Comparison of ENCODE assay signal across 24 mouse cellular contexts in genomic region chr17:82606642-82607175, GRCm38 (mm10).
DNase-seq lines count a peak whose midpoint lies in the region; ATAC-seq and TF ChIP-seq lines count a peak whose summit lies in the region.
"Had no signal": no experiment of that assay in that cellular context is flagged by ENCODE, and none has a peak within 500 bp of the region (broad histone marks: within the 10 kb centered on the region; RNA-seq: fewer than 3 reads in every experiment).

No protein-coding gene starts in this region.

- TF ChIP-seq POLR2A in limb, embryonic 14.5 days (IDR thresholded peaks at IDR 0.05; ENCODE audit: borderline replicate concordance, extremely low read depth, insufficient read depth, insufficient read length), result no peak

- H3K4me1 ChIP-seq in limb, embryonic 13.5 days, result no peaks in the 10 kb centered on the region
- H3K4me1 ChIP-seq in limb, embryonic 10.5 days, result no peaks in the 10 kb centered on the region
- no peaks in the 10 kb centered on the region for H3K4me1 ChIP-seq in limb, embryonic 14.5 days (ENCODE audit: control insufficient read depth, insufficient read depth, low read length)
- no peaks in the 10 kb centered on the region for H3K4me1 ChIP-seq in midbrain, postnatal 0 days (ENCODE audit: insufficient read depth, low read length)
- H3K4me1 ChIP-seq: embryonic facial prominence, embryonic 15.5 days; heart, embryonic 12.5 days; hindbrain, embryonic 10.5 days; limb, embryonic 15.5 days had no signal

- no peak overlapping the region for H3K27ac ChIP-seq in limb, embryonic 13.5 days
- H3K27ac ChIP-seq in limb, embryonic 10.5 days, result no peak overlapping the region
- H3K27ac ChIP-seq in limb, embryonic 14.5 days (replicated peaks; ENCODE audit: low read depth, low read length), result no peak overlapping the region
- no peak overlapping the region for H3K27ac ChIP-seq in midbrain, postnatal 0 days (ENCODE audit: low read depth, low read length)
- H3K27ac ChIP-seq: embryonic facial prominence, embryonic 15.5 days; hindbrain, embryonic 10.5 days; limb, embryonic 15.5 days; liver, embryonic 14.5 days had no signal

- ATAC-seq in limb, embryonic 13.5 days (ENCODE audit: low FRiP score, low read depth), result peak; percentile 57; the same call in 1 of the 2 replicates
- peak; percentile 34; the same call in 1 of the 2 replicates for ATAC-seq in limb, embryonic 14.5 days (ENCODE audit: low FRiP score, low read depth)
- ATAC-seq in midbrain, postnatal 0 days (ENCODE audit: low FRiP score), result no peak
- ATAC-seq: forebrain, embryonic 14.5 days; intestine, postnatal 0 days; Patski had no signal

- no peak overlapping the region for H3K4me3 ChIP-seq in limb, embryonic 13.5 days
- H3K4me3 ChIP-seq in limb, embryonic 10.5 days, result no peak overlapping the region
- H3K4me3 ChIP-seq in limb, embryonic 14.5 days (replicated peaks; ENCODE audit: low read length), result no peak overlapping the region
- H3K4me3 ChIP-seq in midbrain, postnatal 0 days (ENCODE audit: low read depth, low read length), result no peak overlapping the region
- H3K4me3 ChIP-seq: embryonic facial prominence, embryonic 15.5 days; heart, embryonic 12.5 days; hindbrain, embryonic 10.5 days; limb, embryonic 15.5 days had no signal

- no peaks in the 10 kb centered on the region for H3K9me3 ChIP-seq in limb, embryonic 13.5 days
- H3K9me3 ChIP-seq in limb, embryonic 10.5 days (replicated peaks), result no peaks in the 10 kb centered on the region
- H3K9me3 ChIP-seq in limb, embryonic 14.5 days (ENCODE audit: control insufficient read depth, low read length), result no peaks in the 10 kb centered on the region
- no peaks in the 10 kb centered on the region for H3K9me3 ChIP-seq in midbrain, postnatal 0 days (ENCODE audit: low read length)
- H3K9me3 ChIP-seq: embryonic facial prominence, embryonic 15.5 days; heart, embryonic 12.5 days; hindbrain, embryonic 10.5 days; limb, embryonic 15.5 days had no signal

- 57% methylated on average over 3 of the region's 3 CpGs for WGBS in limb, embryonic 13.5 days
- 86% methylated on average over 3 of the region's 3 CpGs for WGBS in limb, embryonic 10.5 days
- 48% methylated on average over 3 of the region's 3 CpGs for WGBS in limb, embryonic 14.5 days
- WGBS in midbrain, postnatal 0 days, result 75% methylated on average over 3 of the region's 3 CpGs

- DNase-seq in gastrocnemius, postnatal 14 days, result peak; percentile 14
- no peak for DNase-seq in gastrocnemius, postnatal 36 days
- no peak for DNase-seq in limb, embryonic 10.5 days (ENCODE audit: low spot score)
- DNase-seq in adrenal gland, postnatal 10 days, result peak; percentile 18
- DNase-seq in limb, embryonic 14.5 days (ENCODE audit: low spot score), result peak; percentile 72
- no peak for DNase-seq in midbrain, postnatal 0 days (ENCODE audit: low spot score)
- DNase-seq: cerebellum, adult 8-10 months; cerebellum, postnatal 36 days; embryo, embryonic 11 days; heart, adult 18-20 months; heart, postnatal 10 days; kidney, postnatal 36 days; right cerebral cortex, postnatal 25 days; spleen, adult 18-20 months had no signal

- no peak overlapping the region for H3K4me2 ChIP-seq in limb, embryonic 13.5 days (replicated peaks)
- no peak overlapping the region for H3K4me2 ChIP-seq in limb, embryonic 14.5 days (replicated peaks; ENCODE audit: low read depth, low read length, severe bottlenecking)
- no peak overlapping the region for H3K4me2 ChIP-seq in midbrain, postnatal 0 days (ENCODE audit: low read depth, low read length, poor library complexity, severe bottlenecking)
- H3K4me2 ChIP-seq: embryonic facial prominence, embryonic 15.5 days; heart, embryonic 12.5 days; limb, embryonic 15.5 days; midbrain, embryonic 11.5 days had no signal

- no peak for TF ChIP-seq CTCF in midbrain, postnatal 0 days (IDR thresholded peaks at IDR 0.05)

- intact Hi-C loops in gastrocnemius, postnatal 14 days (cut with DNase I; ENCODE audit: low total_unique reads), result no loop called here
- intact Hi-C loops in gastrocnemius, postnatal 36 days (cut with DNase I), result no loop called here

- H3K27me3 ChIP-seq in limb, embryonic 13.5 days, result no peaks in the 10 kb centered on the region
- no peaks in the 10 kb centered on the region for H3K27me3 ChIP-seq in limb, embryonic 10.5 days (ENCODE audit: low read depth, poor library complexity, severe bottlenecking)
- H3K27me3 ChIP-seq in limb, embryonic 14.5 days (ENCODE audit: control insufficient read depth, insufficient read depth, low read length), result no peaks in the 10 kb centered on the region
- H3K27me3 ChIP-seq in midbrain, postnatal 0 days (ENCODE audit: insufficient read depth, low read length), result no peaks in the 10 kb centered on the region
- H3K27me3 ChIP-seq: embryonic facial prominence, embryonic 15.5 days; heart, embryonic 12.5 days; limb, embryonic 15.5 days had no signal

- H3K9ac ChIP-seq in limb, embryonic 13.5 days, result no peak overlapping the region
- no peak overlapping the region for H3K9ac ChIP-seq in limb, embryonic 14.5 days (ENCODE audit: low read depth, low read length, severe bottlenecking)
- no peak overlapping the region for H3K9ac ChIP-seq in midbrain, postnatal 0 days (replicated peaks; ENCODE audit: low read length, poor library complexity, severe bottlenecking)
- H3K9ac ChIP-seq: embryonic facial prominence, embryonic 15.5 days; heart, embryonic 12.5 days; limb, embryonic 15.5 days; liver, embryonic 14.5 days had no signal

- no peaks in the 10 kb centered on the region for H3K36me3 ChIP-seq in limb, embryonic 13.5 days
- H3K36me3 ChIP-seq in limb, embryonic 10.5 days, result no peaks in the 10 kb centered on the region
- no peaks in the 10 kb centered on the region for H3K36me3 ChIP-seq in limb, embryonic 14.5 days (ENCODE audit: control insufficient read depth, insufficient read depth, low read length)
- H3K36me3 ChIP-seq in midbrain, postnatal 0 days (ENCODE audit: insufficient read depth, low read length), result no peaks in the 10 kb centered on the region
- H3K36me3 ChIP-seq: embryonic facial prominence, embryonic 15.5 days; heart, embryonic 12.5 days; hindbrain, embryonic 10.5 days; limb, embryonic 15.5 days had no signal

Comparison
In these comparisons a context has a peak if more than half of its experiments do, and no peak if none do; other contexts are left out.
1. DNase-seq: peak in gastrocnemius, postnatal 14 days (single experiment), adrenal gland, postnatal 10 days (single experiment) and limb, embryonic 14.5 days (single experiment); none in gastrocnemius, postnatal 36 days (0 of 2), limb, embryonic 10.5 days (single experiment) and midbrain, postnatal 0 days (single experiment).